In genomic region chrX:73717667-73718066, GRCm38 (mm10) we compare ENCODE assay signal across 10 mouse cellular contexts. TPM values are rescaled to one million over a fixed set of nuclear protein-coding genes. Genes with fewer than 3 reads are reported as not detected.
DNase-seq lines count a peak whose midpoint lies in the region; ATAC-seq and TF ChIP-seq lines count a peak whose summit lies in the region.
"Had no signal": no experiment of that assay in that cellular context is flagged by ENCODE, and none has a peak within 500 bp of the region (broad histone marks: within the 10 kb centered on the region; RNA-seq: fewer than 3 reads in every experiment).

No protein-coding gene starts in this region.

- no peak for ATAC-seq in forebrain, embryonic 16.5 days
- no peak for ATAC-seq in hindbrain, embryonic 12.5 days (ENCODE audit: low FRiP score)
- no peak for ATAC-seq in liver, embryonic 15.5 days (ENCODE audit: insufficient read depth)
- ATAC-seq in neural tube, embryonic 14.5 days (ENCODE audit: low read depth): no peak
- no peak for ATAC-seq in inflammation-experienced regulatory T-cells, adult 6 months

- peak overlapping the region; percentile 83 for H3K4me2 ChIP-seq in CH12.LX (ENCODE audit: insufficient read depth, low read depth, poor library complexity, severe bottlenecking)
- peak overlapping the region; percentile 53 for H3K4me2 ChIP-seq in forebrain, embryonic 16.5 days (ENCODE audit: low read length)
- H3K4me2 ChIP-seq in hindbrain, embryonic 12.5 days (replicated peaks): peak overlapping the region; percentile 57
- H3K4me2 ChIP-seq in liver, embryonic 15.5 days: peak overlapping the region; percentile 78
- peak overlapping the region; percentile 57; the same call in 1 of the 2 replicates for H3K4me2 ChIP-seq in neural tube, embryonic 14.5 days (ENCODE audit: low read depth, low read length)

- peak overlapping the region; percentile 64 to 69 (median 66) for H3K4me3 ChIP-seq in CH12.LX (replicated peaks in 1 of 3; ENCODE audit: low read depth in 2 of 3, low read length in 2 of 3, poor library complexity in 1 of 3)
- H3K4me3 ChIP-seq in bone marrow, adult 2 months (replicated peaks; ENCODE audit: control insufficient read depth, low read depth, low read length): peak overlapping the region; percentile 72
- H3K4me3 ChIP-seq in forebrain, embryonic 16.5 days (replicated peaks; ENCODE audit: low read length): no peak overlapping the region; the same call in 1 of the 2 replicates
- no peak overlapping the region for H3K4me3 ChIP-seq in hindbrain, embryonic 12.5 days
- H3K4me3 ChIP-seq in liver, embryonic 15.5 days (replicated peaks): peak overlapping the region; percentile 67
- H3K4me3 ChIP-seq in neural tube, embryonic 14.5 days (ENCODE audit: low read depth, low read length): no peak overlapping the region

- no peak for TF ChIP-seq RAD21 in CH12.LX (IDR thresholded peaks at IDR 0.05; ENCODE audit: low read depth, low read length)

- H3K36me3 ChIP-seq in CH12.LX (replicated peaks in 1 of 2; ENCODE audit: control insufficient read depth in 1 of 2, insufficient read depth in 1 of 2, low read length in 1 of 2): peaks cover 0 to 13% of the 10 kb centered on the region in 2 experiments
- H3K36me3 ChIP-seq in forebrain, embryonic 16.5 days (ENCODE audit: control insufficient read depth, insufficient read depth): no peaks in the 10 kb centered on the region
- H3K36me3 ChIP-seq in hindbrain, embryonic 12.5 days: no peaks in the 10 kb centered on the region
- 0 out of 2 replicates have a peak, but pooled peaks cover 3% of the 10 kb centered on the region for H3K36me3 ChIP-seq in liver, embryonic 15.5 days (replicated peaks)
- H3K36me3 ChIP-seq in neural tube, embryonic 14.5 days (ENCODE audit: control insufficient read depth, insufficient read depth, low read length): no peaks in the 10 kb centered on the region

- H3K27ac ChIP-seq in CH12.LX (ENCODE audit: insufficient read depth, low read depth): peak overlapping the region; percentile 97
- H3K27ac ChIP-seq in bone marrow, adult 2 months (ENCODE audit: control insufficient read depth, insufficient read depth, low read depth, low read length, poor library complexity): peak overlapping the region; percentile 85
- H3K27ac ChIP-seq in forebrain, embryonic 16.5 days (ENCODE audit: low read length): no peak overlapping the region
- 0 out of 2 replicates have a peak overlapping the region, but pooled peaks have one; percentile 44 for H3K27ac ChIP-seq in hindbrain, embryonic 12.5 days
- peak overlapping the region; percentile 94 for H3K27ac ChIP-seq in liver, embryonic 15.5 days (replicated peaks)
- no peak overlapping the region for H3K27ac ChIP-seq in neural tube, embryonic 14.5 days (ENCODE audit: low read depth, low read length)

- H3K9me3 ChIP-seq in CH12.LX (replicated peaks; ENCODE audit: low read length): no peaks in the 10 kb centered on the region
- H3K9me3 ChIP-seq in forebrain, embryonic 16.5 days (ENCODE audit: control insufficient read depth, low read length): no peaks in the 10 kb centered on the region
- H3K9me3 ChIP-seq in hindbrain, embryonic 12.5 days (replicated peaks): no peaks in the 10 kb centered on the region
- no peaks in the 10 kb centered on the region for H3K9me3 ChIP-seq in liver, embryonic 15.5 days (replicated peaks)
- H3K9me3 ChIP-seq in neural tube, embryonic 14.5 days (ENCODE audit: control insufficient read depth, low read length): no peaks in the 10 kb centered on the region

- no peaks in the 10 kb centered on the region for H3K27me3 ChIP-seq in CH12.LX (replicated peaks)
- H3K27me3 ChIP-seq in forebrain, embryonic 16.5 days (replicated peaks; ENCODE audit: control insufficient read depth, insufficient read depth, low read length): no peaks in the 10 kb centered on the region
- H3K27me3 ChIP-seq in hindbrain, embryonic 12.5 days: no peaks in the 10 kb centered on the region
- H3K27me3 ChIP-seq in liver, embryonic 15.5 days: no peaks in the 10 kb centered on the region
- no peaks in the 10 kb centered on the region for H3K27me3 ChIP-seq in neural tube, embryonic 14.5 days (ENCODE audit: control insufficient read depth, insufficient read depth, low read length)

- 19% methylated on average over 11 of the region's 11 CpGs for WGBS in bone marrow, adult 2 months
- 63% methylated on average over 11 of the region's 11 CpGs for WGBS in forebrain, embryonic 16.5 days
- WGBS in hindbrain, embryonic 12.5 days: 78% methylated on average over 11 of the region's 11 CpGs
- 36% methylated on average over 11 of the region's 11 CpGs for WGBS in liver, embryonic 15.5 days (ENCODE audit: insufficient replicate concordance)
- 68% methylated on average over 11 of the region's 11 CpGs for WGBS in neural tube, embryonic 14.5 days

- peak overlapping the region; percentile 71 for H3K9ac ChIP-seq in CH12.LX (ENCODE audit: insufficient read depth, low read depth)
- no peak overlapping the region for H3K9ac ChIP-seq in forebrain, embryonic 16.5 days (replicated peaks; ENCODE audit: low read depth, low read length)
- H3K9ac ChIP-seq in hindbrain, embryonic 12.5 days: no peak overlapping the region
- H3K9ac ChIP-seq in liver, embryonic 15.5 days: peak overlapping the region; percentile 66
- no peak overlapping the region for H3K9ac ChIP-seq in neural tube, embryonic 14.5 days (replicated peaks; ENCODE audit: low read depth, low read length)

- H3K4me1 ChIP-seq in CH12.LX (ENCODE audit: control insufficient read depth in 1 of 2, insufficient read depth in 2 of 2): peaks cover 10 to 34% of the 10 kb centered on the region in 2 experiments; a peak in 3 of 4 replicates
- H3K4me1 ChIP-seq in bone marrow, adult 2 months (ENCODE audit: control insufficient read depth, insufficient read depth, low read length): peaks cover 1% of the 10 kb centered on the region; the same call in 1 of the 2 replicates
- H3K4me1 ChIP-seq in forebrain, embryonic 16.5 days (replicated peaks; ENCODE audit: control insufficient read depth, insufficient read depth, low read length): peaks cover 27% of the 10 kb centered on the region
- peaks cover 28% of the 10 kb centered on the region for H3K4me1 ChIP-seq in hindbrain, embryonic 12.5 days
- peaks cover 44% of the 10 kb centered on the region for H3K4me1 ChIP-seq in liver, embryonic 15.5 days (replicated peaks)
- H3K4me1 ChIP-seq in neural tube, embryonic 14.5 days (ENCODE audit: control insufficient read depth, insufficient read depth, low read length): peaks cover 17% of the 10 kb centered on the region

- in situ Hi-C loops in CH12.LX (cut with MboI; ENCODE audit: low pct_ligation_motif_present, low pct_unique_long_range_greater_than_20kb, low sequenced_read_pairs): no loop called here

- TF ChIP-seq CTCF in CH12.LX (conservative IDR thresholded peaks at IDR 0.05 in 1 of 2, IDR thresholded peaks at IDR 0.05 in 1 of 2; ENCODE audit: low read depth in 2 of 2, low read length in 2 of 2): no peak
- no peak for TF ChIP-seq CTCF in bone marrow, adult 2 months (IDR thresholded peaks at IDR 0.05; ENCODE audit: control insufficient read depth, insufficient read depth, low read length)

- peaks cover 26% of the 10 kb centered on the region for H3K79me2 ChIP-seq in CH12.LX (replicated peaks; ENCODE audit: control insufficient read depth, extremely low read depth, insufficient read depth, poor library complexity, severe bottlenecking)

- DNase-seq in CH12.LX (ENCODE audit: extremely low read depth): peak; percentile 16
- no peak for DNase-seq in frontal cortex, postnatal 25 days (ENCODE audit: low spot score in 2 of 2)

- dilution Hi-C loops in CH12.LX (cut with MboI; ENCODE audit: extremely low pct_ligation_motif_present, extremely low pct_unique_long_range_greater_than_20kb, low sequenced_read_pairs): no loop called here

- TF ChIP-seq POLR2A in CH12.LX (IDR thresholded peaks at IDR 0.05; ENCODE audit: low read depth, low read length): no peak
- TF ChIP-seq POLR2A in bone marrow, adult 2 months (IDR thresholded peaks at IDR 0.05; ENCODE audit: borderline replicate concordance, control insufficient read depth, low read depth, low read length): 0 out of 2 replicates have a peak, but pooled peaks have one; percentile 34

- TF ChIP-seq EP300 in CH12.LX (IDR thresholded peaks at IDR 0.05; ENCODE audit: low read length): no peak

RNA-seq across cellular contexts. Expression of gene Abcd1, which starts 1.3 kb away (rescaled TPM):
- total RNA-seq in CH12.LX (2012; rRNA removed) (5.6 and 5.9 TPM in 2 replicates), CH12.LX (2014; rRNA removed) (2.5 and 2.8 TPM in 2 replicates)
- polyA plus RNA-seq in CH12.LX (2012; ENCODE audit: insufficient read length, low read depth): 10.2 and 11.4 TPM in 2 replicates
- 12.6 and 17.6 TPM in 2 replicates for polyA plus RNA-seq in bone marrow, adult 2 months (2011; ENCODE audit: insufficient read depth, insufficient read length, low replicate concordance, missing spikeins)
- 11.3 and 12.3 TPM in 2 replicates for polyA plus RNA-seq in forebrain, embryonic 16.5 days (2015; fragmentation: Nextera tagmentation; extraction: Ambion mirVana)
- 12.7 and 14.0 TPM in 2 replicates for polyA plus RNA-seq in hindbrain, embryonic 12.5 days (2016; fragmentation: Nextera tagmentation; extraction: Ambion mirVana)
- polyA plus RNA-seq in liver, embryonic 15.5 days (2015; fragmentation: Nextera tagmentation; extraction: Ambion mirVana): 9.5 and 10.0 TPM in 2 replicates
- polyA plus RNA-seq in neural tube, embryonic 14.5 days (2014; fragmentation: Nextera tagmentation; extraction: Ambion mirVana): 9.2 and 10.2 TPM in 2 replicates
- 10 to 100 TPM; 22.9 to 35.1 (median 34.0) TPM for polyA plus RNA-seq in inflammation-experienced regulatory T-cells, adult 6 months (2017; shearing (Covaris generic))

RNA-seq across cellular contexts. Expression of gene Bcap31, which starts 1.7 kb away (rescaled TPM):
- total RNA-seq in CH12.LX (2012; rRNA removed) (119 and 134 TPM in 2 replicates), CH12.LX (2014; rRNA removed) (239 TPM in 2 replicates)
- polyA plus RNA-seq in CH12.LX (2012; ENCODE audit: insufficient read length, low read depth): 176 and 181 TPM in 2 replicates
- polyA plus RNA-seq in bone marrow, adult 2 months (2011; ENCODE audit: insufficient read depth, insufficient read length, low replicate concordance, missing spikeins): 52.5 and 94.6 TPM in 2 replicates
- polyA plus RNA-seq in forebrain, embryonic 16.5 days (2015; fragmentation: Nextera tagmentation; extraction: Ambion mirVana): 109 and 111 TPM in 2 replicates
- 132 and 136 TPM in 2 replicates for polyA plus RNA-seq in hindbrain, embryonic 12.5 days (2016; fragmentation: Nextera tagmentation; extraction: Ambion mirVana)
- 127 and 137 TPM in 2 replicates for polyA plus RNA-seq in liver, embryonic 15.5 days (2015; fragmentation: Nextera tagmentation; extraction: Ambion mirVana)
- polyA plus RNA-seq in neural tube, embryonic 14.5 days (2014; fragmentation: Nextera tagmentation; extraction: Ambion mirVana): 112 and 132 TPM in 2 replicates
- 100 to 1,000 TPM; 275 to 325 (median 313) TPM for polyA plus RNA-seq in inflammation-experienced regulatory T-cells, adult 6 months (2017; shearing (Covaris generic))

RNA-seq across cellular contexts. Expression of gene Plxnb3, which starts 39.2 kb away (rescaled TPM):
- 0.42 and 0.59 TPM in 2 replicates for total RNA-seq in CH12.LX (2012; rRNA removed)
- total RNA-seq in CH12.LX (2014; rRNA removed): 0.24 and 0.28 TPM in 2 replicates
- polyA plus RNA-seq in CH12.LX (2012; ENCODE audit: insufficient read length, low read depth): 0.60 and 0.76 TPM in 2 replicates
- polyA plus RNA-seq in bone marrow, adult 2 months (2011; ENCODE audit: insufficient read depth, insufficient read length, low replicate concordance, missing spikeins): 0.32 TPM in 1 of 2 replicates, not detected in the other
- 0.19 and 0.22 TPM in 2 replicates for polyA plus RNA-seq in forebrain, embryonic 16.5 days (2015; fragmentation: Nextera tagmentation; extraction: Ambion mirVana)
- 0.21 and 0.25 TPM in 2 replicates for polyA plus RNA-seq in hindbrain, embryonic 12.5 days (2016; fragmentation: Nextera tagmentation; extraction: Ambion mirVana)
- 0.29 and 0.45 TPM in 2 replicates for polyA plus RNA-seq in liver, embryonic 15.5 days (2015; fragmentation: Nextera tagmentation; extraction: Ambion mirVana)
- polyA plus RNA-seq in neural tube, embryonic 14.5 days (2014; fragmentation: Nextera tagmentation; extraction: Ambion mirVana): 0.07 and 0.73 TPM in 2 replicates
- polyA plus RNA-seq in inflammation-experienced regulatory T-cells, adult 6 months (2017; shearing (Covaris generic)): not detected
- total RNA-seq: common myeloid progenitor, adult 5-6 weeks had no signal

RNA-seq across cellular contexts. Expression of gene Slc6a8, which starts 44.7 kb away (rescaled TPM):
- total RNA-seq in CH12.LX (2012; rRNA removed) (3.2 and 4.2 TPM in 2 replicates), CH12.LX (2014; rRNA removed) (0.39 and 0.70 TPM in 2 replicates)
- polyA plus RNA-seq in CH12.LX (2012; ENCODE audit: insufficient read length, low read depth): 1.9 and 2.2 TPM in 2 replicates
- polyA plus RNA-seq in bone marrow, adult 2 months (2011; ENCODE audit: insufficient read depth, insufficient read length, low replicate concordance, missing spikeins): 3.5 and 7.7 TPM in 2 replicates
- 6.4 and 7.5 TPM in 2 replicates for polyA plus RNA-seq in forebrain, embryonic 16.5 days (2015; fragmentation: Nextera tagmentation; extraction: Ambion mirVana)
- 6.6 and 7.7 TPM in 2 replicates for polyA plus RNA-seq in hindbrain, embryonic 12.5 days (2016; fragmentation: Nextera tagmentation; extraction: Ambion mirVana)
- polyA plus RNA-seq in liver, embryonic 15.5 days (2015; fragmentation: Nextera tagmentation; extraction: Ambion mirVana): 0.33 and 0.51 TPM in 2 replicates
- polyA plus RNA-seq in neural tube, embryonic 14.5 days (2014; fragmentation: Nextera tagmentation; extraction: Ambion mirVana): 9.7 and 11.6 TPM in 2 replicates
- 1 to 10 TPM in 1 of 3 experiments, under 1 TPM in 2; 0.82 to 1.2 (median 0.86) TPM for polyA plus RNA-seq in inflammation-experienced regulatory T-cells, adult 6 months (2017; shearing (Covaris generic))
- total RNA-seq: neutrophil, adult 5-6 weeks had no signal

RNA-seq across cellular contexts. Expression of gene Srpk3, which starts 56.5 kb away (rescaled TPM):
- total RNA-seq in CH12.LX (2012; rRNA removed) (55.2 and 67.5 TPM in 2 replicates), CH12.LX (2014; rRNA removed) (42.7 and 45.7 TPM in 2 replicates)
- polyA plus RNA-seq in CH12.LX (2012; ENCODE audit: insufficient read length, low read depth): 46.1 and 52.3 TPM in 2 replicates
- polyA plus RNA-seq in bone marrow, adult 2 months (2011; ENCODE audit: insufficient read depth, insufficient read length, low replicate concordance, missing spikeins): 26.5 and 49.6 TPM in 2 replicates
- 1.8 and 1.9 TPM in 2 replicates for polyA plus RNA-seq in forebrain, embryonic 16.5 days (2015; fragmentation: Nextera tagmentation; extraction: Ambion mirVana)
- 2.7 and 5.4 TPM in 2 replicates for polyA plus RNA-seq in hindbrain, embryonic 12.5 days (2016; fragmentation: Nextera tagmentation; extraction: Ambion mirVana)
- 1.9 and 2.9 TPM in 2 replicates for polyA plus RNA-seq in liver, embryonic 15.5 days (2015; fragmentation: Nextera tagmentation; extraction: Ambion mirVana)
- polyA plus RNA-seq in neural tube, embryonic 14.5 days (2014; fragmentation: Nextera tagmentation; extraction: Ambion mirVana): 1.2 and 2.4 TPM in 2 replicates
- polyA plus RNA-seq in inflammation-experienced regulatory T-cells, adult 6 months (2017; shearing (Covaris generic)): 1 to 10 TPM in 1 of 3 experiments, under 1 TPM in 2; 0.35 to 1.1 (median 0.59) TPM
- total RNA-seq: common myeloid progenitor, adult 5-6 weeks had no signal

Comparison
In these comparisons a context has a peak if more than half of its experiments do, and no peak if none do; other contexts are left out.
1. H3K27ac ChIP-seq: peak in CH12.LX (single experiment), bone marrow, adult 2 months (single experiment), hindbrain, embryonic 12.5 days (single experiment) and liver, embryonic 15.5 days (single experiment); none in forebrain, embryonic 16.5 days (single experiment) and neural tube, embryonic 14.5 days (single experiment).
2. H3K4me3 ChIP-seq: peak in CH12.LX (3 of 3), bone marrow, adult 2 months (single experiment) and liver, embryonic 15.5 days (single experiment); none in forebrain, embryonic 16.5 days (single experiment), hindbrain, embryonic 12.5 days (single experiment) and neural tube, embryonic 14.5 days (single experiment).
3. H3K9ac ChIP-seq: peak in CH12.LX (single experiment) and liver, embryonic 15.5 days (single experiment); none in forebrain, embryonic 16.5 days (single experiment), hindbrain, embryonic 12.5 days (single experiment) and neural tube, embryonic 14.5 days (single experiment).
4. Peak in every context shown above with its lines, with median percentiles within 50 percentile points of each other: H3K4me2 ChIP-seq.